Mouse (Mus musculus): ENCODE results near the gene Skil.

- TF ChIP-seq CTCF (IDR thresholded peaks at IDR 0.05; ENCODE audit: low read depth, low read length) (no peak), POLR2A (IDR thresholded peaks at IDR 0.05; ENCODE audit: extremely low read depth, insufficient read depth, low read length) (no peak)
These were observed 40.0 kb upstream of the Skil start for GRCm38 (mm10) chr3:31054888-31055287.

Measured in liver, adult 2 months (tissue).